30 mouse cellular contexts compared by ENCODE assay signal in genomic region chr3:65936384-65936783, GRCm38 (mm10). TPM values are rescaled to one million over a fixed set of nuclear protein-coding genes. Genes with fewer than 3 reads are reported as not detected.
A peak's percentile ranks its signal among the peaks of the same experiment; 100 is the strongest.
DNase-seq lines count a peak whose midpoint lies in the region; ATAC-seq lines count a peak whose summit lies in the region.
"Had no signal": no experiment of that assay in that cellular context is flagged by ENCODE, and none has a peak within 500 bp of the region (broad histone marks: within the 10 kb centered on the region; RNA-seq: fewer than 3 reads in every experiment).

No protein-coding gene starts in this region.

- no peak overlapping the region for H3K27ac ChIP-seq in forebrain, embryonic 10.5 days
- H3K27ac ChIP-seq in forebrain, embryonic 15.5 days (replicated peaks), result no peak overlapping the region
- no peak overlapping the region for H3K27ac ChIP-seq in hindbrain, embryonic 16.5 days (ENCODE audit: low read depth, low read length)
- H3K27ac ChIP-seq in hindbrain, embryonic 12.5 days, result no peak overlapping the region
- H3K27ac ChIP-seq: embryonic facial prominence, embryonic 10.5 days; embryonic facial prominence, embryonic 15.5 days; forebrain, embryonic 13.5 days; hindbrain, embryonic 14.5 days; intestine, embryonic 15.5 days; layer of hippocampus, adult 2 months; left cerebral cortex, adult 2 months; limb, embryonic 13.5 days; liver, embryonic 12.5 days; midbrain, embryonic 12.5 days; neural tube, embryonic 15.5 days; stomach, embryonic 15.5 days had no signal

- WGBS in forebrain, embryonic 10.5 days, result 62% methylated on average over 12 of the region's 12 CpGs
- 45% methylated on average over 12 of the region's 12 CpGs for WGBS in forebrain, embryonic 15.5 days
- 44% methylated on average over 12 of the region's 12 CpGs for WGBS in hindbrain, embryonic 16.5 days
- 65% methylated on average over 12 of the region's 12 CpGs for WGBS in hindbrain, embryonic 12.5 days

- no peak overlapping the region for H3K4me2 ChIP-seq in forebrain, embryonic 15.5 days (replicated peaks)
- no peak overlapping the region for H3K4me2 ChIP-seq in hindbrain, embryonic 16.5 days (ENCODE audit: low read length)
- no peak overlapping the region for H3K4me2 ChIP-seq in hindbrain, embryonic 12.5 days (replicated peaks)
- H3K4me2 ChIP-seq: embryonic facial prominence, embryonic 15.5 days; forebrain, embryonic 13.5 days; hindbrain, embryonic 14.5 days; intestine, embryonic 15.5 days; limb, embryonic 13.5 days; liver, embryonic 12.5 days; midbrain, embryonic 12.5 days; neural tube, embryonic 15.5 days; stomach, embryonic 15.5 days had no signal

- ATAC-seq in forebrain, embryonic 15.5 days (replicated peaks), result no peak
- 0 out of 2 replicates have a peak, but pooled peaks have one; percentile 43 for ATAC-seq in hindbrain, embryonic 16.5 days
- ATAC-seq in hindbrain, embryonic 12.5 days (ENCODE audit: low FRiP score), result no peak
- ATAC-seq: forebrain, embryonic 13.5 days; intestine, embryonic 15.5 days; liver, embryonic 12.5 days; liver, postnatal 0 days; Patski had no signal

- no peak overlapping the region for H3K9ac ChIP-seq in forebrain, embryonic 15.5 days (replicated peaks)
- no peak overlapping the region for H3K9ac ChIP-seq in hindbrain, embryonic 16.5 days (ENCODE audit: low read depth, low read length)
- no peak overlapping the region for H3K9ac ChIP-seq in hindbrain, embryonic 12.5 days
- H3K9ac ChIP-seq: embryonic facial prominence, embryonic 15.5 days; forebrain, embryonic 13.5 days; hindbrain, embryonic 14.5 days; intestine, embryonic 15.5 days; limb, embryonic 13.5 days; liver, embryonic 12.5 days; liver, postnatal 0 days; midbrain, embryonic 12.5 days; neural tube, embryonic 15.5 days; stomach, embryonic 15.5 days had no signal

- no peaks in the 10 kb centered on the region for H3K27me3 ChIP-seq in forebrain, embryonic 10.5 days (ENCODE audit: poor library complexity, severe bottlenecking)
- no peaks in the 10 kb centered on the region for H3K27me3 ChIP-seq in forebrain, embryonic 15.5 days
- no peaks in the 10 kb centered on the region; the same call in 1 of the 2 replicates for H3K27me3 ChIP-seq in hindbrain, embryonic 16.5 days (replicated peaks; ENCODE audit: control insufficient read depth, insufficient read depth, low read length)
- H3K27me3 ChIP-seq in hindbrain, embryonic 12.5 days, result no peaks in the 10 kb centered on the region
- H3K27me3 ChIP-seq: embryonic facial prominence, embryonic 15.5 days; forebrain, embryonic 13.5 days; intestine, embryonic 15.5 days; limb, embryonic 13.5 days; liver, embryonic 12.5 days; neural tube, embryonic 15.5 days; Patski; stomach, embryonic 15.5 days had no signal

- H3K9me3 ChIP-seq in forebrain, embryonic 10.5 days, result no peaks in the 10 kb centered on the region
- no peaks in the 10 kb centered on the region for H3K9me3 ChIP-seq in forebrain, embryonic 15.5 days
- H3K9me3 ChIP-seq in hindbrain, embryonic 16.5 days (ENCODE audit: control insufficient read depth, low read length), result no peaks in the 10 kb centered on the region
- H3K9me3 ChIP-seq in hindbrain, embryonic 12.5 days (replicated peaks), result no peaks in the 10 kb centered on the region
- H3K9me3 ChIP-seq: embryonic facial prominence, embryonic 10.5 days; embryonic facial prominence, embryonic 15.5 days; forebrain, embryonic 13.5 days; intestine, embryonic 15.5 days; limb, embryonic 13.5 days; liver, embryonic 12.5 days; midbrain, embryonic 12.5 days; neural tube, embryonic 15.5 days; stomach, embryonic 15.5 days had no signal

- no peaks in the 10 kb centered on the region for H3K36me3 ChIP-seq in forebrain, embryonic 10.5 days (replicated peaks)
- no peaks in the 10 kb centered on the region for H3K36me3 ChIP-seq in forebrain, embryonic 15.5 days
- H3K36me3 ChIP-seq in hindbrain, embryonic 16.5 days (ENCODE audit: control insufficient read depth, insufficient read depth, low read length), result no peaks in the 10 kb centered on the region
- no peaks in the 10 kb centered on the region for H3K36me3 ChIP-seq in hindbrain, embryonic 12.5 days
- H3K36me3 ChIP-seq: embryonic facial prominence, embryonic 10.5 days; embryonic facial prominence, embryonic 15.5 days; intestine, embryonic 15.5 days; limb, embryonic 13.5 days; liver, embryonic 12.5 days; midbrain, embryonic 12.5 days; neural tube, embryonic 15.5 days; stomach, embryonic 15.5 days had no signal

- peak; percentile 75 for DNase-seq in adrenal gland, postnatal 14 days
- DNase-seq in adrenal gland, adult 8-10 months, result no peak
- DNase-seq in forebrain, embryonic 10.5 days (ENCODE audit: extremely low spot score, low spot score), result peak; percentile 11
- peak; percentile 4 for DNase-seq in ZHBTc4 (ENCODE audit: low read depth, low spot score)
- no peak for DNase-seq in right cerebral cortex, postnatal 25 days
- DNase-seq: cerebellum, adult 9-10 months; gastrocnemius, postnatal 14 days; heart, postnatal 14 days; kidney, adult 2 months; kidney, postnatal 36 days; liver, postnatal 0 days; lung, postnatal 36 days; retina, postnatal 1 day; right cerebral cortex, postnatal 14 days had no signal

- no peak overlapping the region for H3K4me3 ChIP-seq in forebrain, embryonic 10.5 days
- H3K4me3 ChIP-seq in forebrain, embryonic 15.5 days, result no peak overlapping the region
- H3K4me3 ChIP-seq in hindbrain, embryonic 16.5 days (ENCODE audit: low read length), result no peak overlapping the region
- H3K4me3 ChIP-seq in hindbrain, embryonic 12.5 days, result no peak overlapping the region
- H3K4me3 ChIP-seq: embryonic facial prominence, embryonic 10.5 days; embryonic facial prominence, embryonic 15.5 days; forebrain, embryonic 13.5 days; intestine, embryonic 15.5 days; layer of hippocampus, adult 2 months; left cerebral cortex, adult 2 months; limb, embryonic 13.5 days; liver, embryonic 12.5 days; midbrain, embryonic 12.5 days; neural tube, embryonic 15.5 days; stomach, embryonic 15.5 days had no signal

- peaks cover 3% of the 10 kb centered on the region for H3K4me1 ChIP-seq in forebrain, embryonic 10.5 days
- H3K4me1 ChIP-seq in forebrain, embryonic 15.5 days, result no peaks in the 10 kb centered on the region
- no peaks in the 10 kb centered on the region for H3K4me1 ChIP-seq in hindbrain, embryonic 16.5 days (ENCODE audit: control insufficient read depth, insufficient read depth, low read depth, low read length)
- H3K4me1 ChIP-seq in hindbrain, embryonic 12.5 days, result no peaks in the 10 kb centered on the region
- H3K4me1 ChIP-seq: embryonic facial prominence, embryonic 10.5 days; embryonic facial prominence, embryonic 15.5 days; forebrain, embryonic 13.5 days; intestine, embryonic 15.5 days; limb, embryonic 13.5 days; midbrain, embryonic 12.5 days; neural tube, embryonic 15.5 days; stomach, embryonic 15.5 days had no signal

RNA-seq across cellular contexts. Expression of gene Ccnl1, which starts 21.7 kb away (rescaled TPM):
- 91.4 and 116 TPM in 2 replicates for total RNA-seq in adrenal gland, postnatal 14 days (2021)
- 10 to 100 TPM; 53.2 to 91.9 (median 84.1) TPM for total RNA-seq in adrenal gland, adult 8-10 months (2022)
- 99.3 and 107 TPM in 2 replicates for polyA plus RNA-seq in forebrain, embryonic 10.5 days (2016; fragmentation: Nextera tagmentation; extraction: Ambion mirVana)
- polyA plus RNA-seq in forebrain, embryonic 15.5 days (2015; fragmentation: Nextera tagmentation; extraction: Ambion mirVana), result 81.5 and 87.6 TPM in 2 replicates
- 53.2 and 60.5 TPM in 2 replicates for polyA plus RNA-seq in hindbrain, embryonic 16.5 days (2015; fragmentation: Nextera tagmentation; extraction: Ambion mirVana)
- polyA plus RNA-seq in hindbrain, embryonic 12.5 days (2016; fragmentation: Nextera tagmentation; extraction: Ambion mirVana), result 122 and 123 TPM in 2 replicates

Comparison
In these comparisons a context has a peak if more than half of its experiments do, and no peak if none do; other contexts are left out.
1. DNase-seq: peak in adrenal gland, postnatal 14 days (single experiment), forebrain, embryonic 10.5 days (single experiment) and ZHBTc4 (single experiment); none in adrenal gland, adult 8-10 months (single experiment) and right cerebral cortex, postnatal 25 days (single experiment).